Mouse (Mus musculus): ENCODE measurements at regions not wholly inside any gene's neighbourhood (a gene's known extent, or its start where the extent isn't known, plus 50 kb on each side); places are given as distances from the start of the nearest gene placed in this dataset.

- TF ChIP-seq CTCF (conservative IDR thresholded peaks at IDR 0.05), result peak; percentile 81
- no peak overlapping the region for H3K4me3 ChIP-seq
- DNase-seq (ENCODE audit: low spot score in 2 of 2), result peak in 1 of 2 experiments; percentile 41
- H3K27ac ChIP-seq, result no peak overlapping the region
These were observed 95.8 kb upstream of the Serbp1 start for GRCm38 (mm10) chr6:67142179-67142578.

- no peak for DNase-seq (ENCODE audit: low spot score in 2 of 2)
- no peak overlapping the region for H3K4me3 ChIP-seq
- no peak for TF ChIP-seq CTCF (conservative IDR thresholded peaks at IDR 0.05)
- no peak overlapping the region for H3K27ac ChIP-seq
These were observed 97.2 kb upstream of the Serbp1 start for GRCm38 (mm10) chr6:67140645-67141250.

GRCm38 (mm10) chr6:67139012-67139375 lies 99.0 kb upstream of the Serbp1 start:
- no peak for DNase-seq (ENCODE audit: low spot score in 2 of 2)
- Histone ChIP-seq H3K4me3 (no peak overlapping the region), H3K27ac (no peak overlapping the region)
- TF ChIP-seq CTCF (conservative IDR thresholded peaks at IDR 0.05), result no peak

- H3K27ac ChIP-seq, result no peak overlapping the region
- DNase-seq (ENCODE audit: low spot score in 2 of 2), result no peak
- TF ChIP-seq CTCF (conservative IDR thresholded peaks at IDR 0.05), result peak; percentile 48
- H3K4me3 ChIP-seq, result no peak overlapping the region
These were observed 99.5 kb upstream of the Serbp1 start for GRCm38 (mm10) chr6:67138302-67139011.

GRCm38 (mm10) chr6:67137482-67137881 lies 100.2 kb upstream of the Gadd45a start:
- Histone ChIP-seq H3K4me3 (no peak overlapping the region), H3K27ac (no peak overlapping the region)
- TF ChIP-seq CTCF (conservative IDR thresholded peaks at IDR 0.05), result no peak
- DNase-seq (ENCODE audit: low spot score in 2 of 2), result no peak

DNA sequence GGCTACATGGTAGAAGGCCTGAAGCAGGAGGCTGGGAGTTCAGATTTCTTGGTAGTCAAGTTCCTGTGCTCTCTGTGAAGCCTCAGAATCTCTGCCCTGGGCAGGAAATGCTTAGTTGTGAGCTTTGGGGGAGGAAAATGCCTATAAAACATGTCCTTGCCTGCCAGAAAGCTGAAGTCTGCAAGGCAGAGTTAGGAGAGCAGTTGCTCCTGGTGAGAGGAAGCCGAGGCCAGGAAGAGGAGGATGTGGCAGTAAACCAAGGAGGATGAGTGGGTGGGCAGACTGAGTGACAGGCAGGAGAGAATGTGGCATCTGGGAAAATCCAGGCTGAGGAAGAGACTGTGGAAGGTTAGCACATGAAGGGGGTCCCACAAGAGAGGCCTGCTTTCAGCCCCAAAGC lies 97.7 kb upstream of the Gadd45a start:
- no peak for TF ChIP-seq CTCF (conservative IDR thresholded peaks at IDR 0.05)
- Histone ChIP-seq H3K4me3 (no peak overlapping the region), H3K27ac (no peak overlapping the region)
- peak in 1 of 2 experiments; percentile 34 for DNase-seq (ENCODE audit: low spot score in 2 of 2)

DNA sequence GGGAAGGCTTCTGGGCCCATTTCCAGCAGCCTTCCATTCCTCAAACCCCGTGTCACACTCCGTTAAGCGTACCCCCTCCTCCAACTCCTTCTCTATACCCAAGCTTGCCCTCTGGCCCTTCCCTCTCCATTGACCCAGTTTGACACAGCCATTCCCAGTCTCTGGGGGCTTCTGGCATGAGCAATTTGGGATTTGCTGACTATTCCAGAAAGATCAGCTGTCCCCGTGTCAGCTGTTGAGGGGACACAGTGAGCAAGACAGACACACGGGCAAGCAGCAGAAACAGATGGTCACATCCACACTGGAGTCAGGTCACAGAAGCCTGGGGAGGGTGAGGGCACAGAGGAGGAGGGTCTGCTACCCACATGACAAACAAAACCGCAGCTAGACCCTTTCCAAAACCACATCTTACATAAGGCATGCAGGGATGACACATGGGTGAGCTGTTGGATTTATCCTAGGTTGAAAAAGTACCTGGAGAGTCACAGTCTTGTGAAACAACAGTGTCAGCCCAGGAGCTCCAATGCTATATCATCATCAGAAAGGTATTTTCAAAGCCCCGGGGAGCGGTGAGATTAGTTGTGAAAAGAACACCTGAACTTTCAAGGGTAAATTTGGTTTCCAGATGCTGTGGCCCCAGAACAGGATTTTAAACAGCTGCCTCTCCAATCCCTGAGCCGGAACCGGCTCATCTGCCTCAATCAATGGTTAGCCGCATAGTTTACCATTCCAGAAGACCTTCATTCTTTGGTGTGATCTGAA lies 93.5 kb upstream of the Gadd45a start:
- no peak for DNase-seq (ENCODE audit: low spot score in 2 of 2)
- no peak overlapping the region for H3K27ac ChIP-seq
- H3K4me3 ChIP-seq, result no peak overlapping the region
- TF ChIP-seq CTCF (conservative IDR thresholded peaks at IDR 0.05), result no peak

DNA sequence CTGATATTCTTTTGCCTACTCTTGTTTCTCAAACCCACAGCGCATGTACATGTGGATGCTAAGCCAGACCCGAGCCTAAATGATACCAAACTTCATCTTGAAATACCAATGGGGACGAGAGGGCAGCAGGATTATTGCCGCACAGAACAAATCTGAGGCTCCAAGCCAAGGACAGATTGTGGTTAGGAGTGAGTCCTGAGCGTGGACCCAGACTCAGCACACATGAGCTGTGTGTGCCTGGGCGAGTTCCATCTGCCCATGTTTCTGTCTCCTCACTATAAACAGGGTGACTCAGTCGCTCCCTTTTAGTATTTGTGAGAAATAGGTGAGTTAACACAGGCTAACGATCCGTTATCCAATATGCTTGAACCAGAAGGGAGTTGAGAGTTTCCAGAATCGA lies 92.4 kb upstream of the Gadd45a start:
- DNase-seq (ENCODE audit: low spot score in 2 of 2), result no peak
- no peak overlapping the region for H3K4me3 ChIP-seq
- H3K27ac ChIP-seq, result no peak overlapping the region
- no peak for TF ChIP-seq CTCF (conservative IDR thresholded peaks at IDR 0.05)

DNA sequence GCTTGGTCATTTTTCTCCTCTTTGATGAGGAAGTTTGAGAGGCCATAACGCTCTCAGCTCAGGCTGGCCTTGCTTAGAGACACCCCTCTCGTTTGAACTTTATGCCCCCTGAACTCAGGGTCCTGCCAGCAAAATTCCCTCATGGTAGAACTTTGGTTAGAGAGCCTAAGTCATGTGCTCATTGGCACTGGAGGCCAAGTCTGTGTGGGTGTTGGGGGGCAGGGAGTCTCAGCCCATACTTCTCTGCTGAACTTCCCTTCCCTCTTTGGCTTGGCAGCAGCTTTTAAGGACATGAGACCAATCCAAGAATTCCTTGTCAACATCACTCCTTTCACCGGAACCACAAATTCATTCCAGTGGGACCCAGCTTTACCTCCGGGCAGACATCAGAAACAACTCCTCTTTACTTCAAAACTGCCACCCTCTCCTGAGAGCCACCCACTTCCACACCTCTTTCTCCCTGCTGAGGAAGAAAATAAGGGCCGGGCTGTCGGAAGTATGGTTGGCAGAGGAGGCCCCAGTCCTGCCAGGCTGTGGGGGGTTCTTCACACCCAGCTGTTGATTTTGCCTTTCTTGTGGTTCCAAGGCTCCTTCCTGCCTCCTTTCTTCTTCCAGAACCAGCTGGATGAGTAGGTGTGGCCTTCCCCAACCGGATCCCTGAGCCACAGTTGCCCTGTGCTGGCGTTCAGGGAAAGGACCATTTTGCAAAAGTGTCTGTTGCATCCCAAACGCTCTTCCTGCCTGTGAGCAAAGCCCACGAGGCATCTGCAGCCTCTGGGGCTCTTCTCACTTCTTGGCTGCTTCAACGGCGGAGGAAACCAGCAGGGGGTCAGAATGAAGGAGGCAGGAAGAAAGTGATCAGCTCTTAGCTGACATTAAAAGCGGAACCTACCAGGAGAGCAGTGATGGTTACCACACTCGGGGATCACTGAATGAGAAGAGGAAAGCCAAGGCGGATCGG lies 91.5 kb upstream of the Gadd45a start:
- no peak for TF ChIP-seq CTCF (conservative IDR thresholded peaks at IDR 0.05)
- no peak overlapping the region for H3K4me3 ChIP-seq
- H3K27ac ChIP-seq, result no peak overlapping the region
- DNase-seq (ENCODE audit: low spot score in 2 of 2), result no peak

DNA sequence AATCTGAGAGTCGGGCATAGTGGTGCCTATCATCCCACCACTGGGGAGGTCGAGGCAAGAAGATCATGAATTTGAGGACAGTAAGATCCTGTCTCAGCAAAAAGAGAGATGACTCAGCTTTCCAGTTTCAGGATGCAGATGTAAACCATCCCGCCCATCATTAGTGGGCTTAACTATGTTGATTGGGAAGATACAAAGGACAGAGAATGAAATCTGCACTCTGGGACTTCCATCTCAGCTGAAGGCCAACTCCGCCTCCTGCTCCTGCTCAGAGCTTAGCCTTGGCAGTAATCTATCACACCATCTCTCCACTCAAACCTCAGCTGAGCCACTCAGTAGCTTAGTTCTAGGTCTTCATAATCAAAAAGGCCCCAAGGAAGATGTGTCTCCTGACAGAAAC lies 90.5 kb upstream of the Gadd45a start:
- no peak overlapping the region for H3K27ac ChIP-seq
- no peak for DNase-seq (ENCODE audit: low spot score in 2 of 2)
- TF ChIP-seq CTCF (conservative IDR thresholded peaks at IDR 0.05), result no peak
- no peak overlapping the region for H3K4me3 ChIP-seq

- Histone ChIP-seq H3K4me3 (no peak overlapping the region), H3K27ac (no peak overlapping the region)
- DNase-seq (ENCODE audit: low spot score in 2 of 2), result no peak
- TF ChIP-seq CTCF (conservative IDR thresholded peaks at IDR 0.05), result no peak
These were observed 88.6 kb upstream of the Gadd45a start for GRCm38 (mm10) chr6:67125715-67126312.

GRCm38 (mm10) chr6:67124089-67124488 lies 86.8 kb upstream of the Gadd45a start:
- TF ChIP-seq CTCF (conservative IDR thresholded peaks at IDR 0.05), result no peak
- no peak for DNase-seq (ENCODE audit: low spot score in 2 of 2)
- Histone ChIP-seq H3K27ac (no peak overlapping the region), H3K4me3 (no peak overlapping the region)
